Mouse (Mus musculus) T-cell, adult 2 months (primary cell): ENCODE results near the gene Morc4.
A peak's percentile ranks its signal among the peaks of the same experiment; 100 is the strongest.

ENCODE experiments used
- DNase-seq: peaks from one replicate; pipeline ENCODE4 v3.0.0; 2022; ENCODE audit warnings: low spot score

The Morc4 gene

DNA sequence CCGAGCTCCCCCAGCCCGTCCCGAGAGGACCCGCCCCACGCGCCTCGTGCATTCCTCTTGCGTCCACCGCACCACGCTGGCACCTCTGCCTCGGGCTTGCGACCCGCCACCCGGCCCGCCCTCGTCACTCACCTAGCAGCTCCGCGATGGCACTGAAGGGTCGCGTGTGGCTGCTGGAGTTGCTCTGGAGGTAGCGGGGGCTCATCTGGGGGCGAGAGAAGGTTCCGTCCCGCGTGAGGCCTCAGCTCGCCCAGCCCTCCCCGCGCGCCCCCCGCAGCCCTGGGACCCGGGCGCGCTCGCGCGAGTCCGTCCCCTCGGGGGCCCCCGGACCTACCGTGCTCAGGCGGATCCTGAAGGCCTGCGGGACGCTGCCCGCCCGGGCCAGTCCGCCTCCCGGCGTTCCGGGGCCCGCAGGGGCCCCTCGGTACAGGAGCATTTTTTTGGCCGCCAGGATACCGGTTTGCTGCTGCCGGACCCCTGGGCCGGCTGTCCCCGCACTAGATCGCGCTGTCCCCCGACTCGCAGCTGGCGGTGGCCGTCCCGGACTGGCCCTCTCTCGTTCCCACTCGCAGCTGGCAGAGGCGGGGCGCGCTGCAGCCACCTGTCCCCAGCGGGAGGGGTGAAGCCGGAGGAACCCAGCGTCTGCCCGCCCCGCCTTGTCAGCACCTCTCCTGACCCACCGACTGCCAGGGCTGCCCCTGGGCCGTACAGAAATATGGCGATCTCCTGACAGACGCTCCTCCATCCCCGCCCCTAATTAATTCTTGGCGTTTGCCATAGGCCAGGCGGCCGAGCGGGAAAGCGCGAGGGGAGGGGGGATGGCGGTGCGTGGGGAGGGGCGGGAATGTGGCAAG, at the start of gene Morc4:
Gene Morc4 (minus strand): TSS at position 740 of the 854 bp plus-strand sequence.
- DNase-seq = no peak

DNA sequence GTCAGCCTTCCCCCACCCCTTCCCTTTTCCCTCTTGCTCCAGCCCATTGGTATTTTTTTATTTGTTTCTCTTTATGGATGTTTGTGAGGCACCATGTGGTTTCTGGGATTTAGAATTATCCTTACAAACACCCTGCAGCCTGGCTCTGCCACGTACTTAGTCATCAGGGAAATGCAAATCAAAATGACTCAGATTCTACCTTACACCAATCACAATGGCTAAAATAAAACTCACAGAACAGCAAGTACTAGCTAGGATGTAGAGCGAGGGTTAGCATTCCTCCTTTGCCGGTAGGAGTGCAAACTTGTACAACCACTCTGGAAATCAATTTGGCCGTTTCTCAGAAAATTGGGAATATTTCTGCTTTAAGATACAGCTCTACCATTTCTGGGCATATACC, 49.1 kb upstream of the Morc4 start:
- DNase-seq = no peak

- no peak for DNase-seq
These were observed 19.9 kb upstream of the Morc4 start for GRCm38 (mm10) chrX:139891387-139891786.

GRCm38 (mm10) chrX:139883221-139883620, 11.7 kb upstream of the Morc4 start:
- no peak for DNase-seq

DNA sequence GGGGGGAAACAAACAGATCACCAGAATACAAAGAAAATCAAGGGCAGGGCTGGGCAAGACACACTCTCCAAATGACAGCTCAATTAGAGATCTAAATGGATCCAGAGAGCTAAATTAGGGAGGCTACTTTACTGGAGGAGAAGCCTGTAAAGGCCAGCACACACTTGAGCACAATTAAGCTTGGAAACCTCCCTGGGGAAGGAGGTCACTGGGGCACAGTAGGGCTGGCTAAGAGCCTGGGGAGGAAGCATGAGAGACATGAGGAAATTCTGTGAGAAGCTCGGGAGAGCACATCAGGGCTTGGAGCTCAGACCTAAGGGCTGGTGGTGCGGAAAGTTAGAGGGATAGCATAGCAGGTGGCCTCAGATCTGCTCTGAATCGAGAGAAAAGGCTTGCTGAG, 6.5 kb upstream of the Morc4 start:
- DNase-seq = no peak

GRCm38 (mm10) chrX:139877105-139877504, 5.6 kb upstream of the Morc4 start:
- no peak for DNase-seq

- DNase-seq = no peak
These were observed 1.2 kb downstream of the Morc4 start for GRCm38 (mm10) chrX:139870300-139870711.

DNA sequence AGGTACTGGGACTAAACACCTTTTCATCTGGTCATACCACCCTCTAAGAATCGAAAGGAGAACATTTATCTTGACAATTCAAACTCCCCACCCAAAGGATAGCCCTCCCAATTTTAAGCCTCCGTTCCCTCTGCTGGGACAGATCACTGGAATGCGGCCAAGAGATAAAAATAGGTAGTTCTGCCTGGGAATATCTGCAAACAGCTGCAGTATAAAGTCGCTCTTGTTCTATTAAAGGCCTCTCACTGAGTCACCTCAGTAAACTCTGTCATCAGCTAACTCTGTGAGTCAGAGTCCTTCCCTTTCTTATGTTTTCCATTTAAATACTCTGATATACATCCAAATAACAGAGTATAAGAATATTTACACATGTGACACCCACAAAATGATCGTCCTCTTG, 12.1 kb downstream of the Morc4 start:
- no peak for DNase-seq

DNA sequence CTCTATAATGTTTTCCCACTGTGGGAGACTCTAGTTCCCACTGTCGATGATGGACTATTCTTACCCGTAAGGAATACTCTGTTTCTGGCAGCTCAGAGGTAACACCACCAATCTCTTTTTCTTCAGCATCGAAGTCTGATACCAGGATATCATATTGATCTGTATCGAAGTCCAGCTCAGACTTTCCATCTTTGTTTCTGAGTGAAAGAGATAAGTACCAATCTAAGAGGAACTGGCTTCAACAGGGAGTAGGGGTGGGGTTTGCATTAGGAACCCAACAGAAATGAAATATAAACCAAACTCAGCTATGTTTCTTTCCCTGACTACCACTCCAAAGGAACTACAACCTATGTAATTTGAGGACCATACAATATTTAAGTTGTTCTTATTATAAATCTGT, 16.7 kb downstream of the Morc4 start:
- no peak for DNase-seq

DNA sequence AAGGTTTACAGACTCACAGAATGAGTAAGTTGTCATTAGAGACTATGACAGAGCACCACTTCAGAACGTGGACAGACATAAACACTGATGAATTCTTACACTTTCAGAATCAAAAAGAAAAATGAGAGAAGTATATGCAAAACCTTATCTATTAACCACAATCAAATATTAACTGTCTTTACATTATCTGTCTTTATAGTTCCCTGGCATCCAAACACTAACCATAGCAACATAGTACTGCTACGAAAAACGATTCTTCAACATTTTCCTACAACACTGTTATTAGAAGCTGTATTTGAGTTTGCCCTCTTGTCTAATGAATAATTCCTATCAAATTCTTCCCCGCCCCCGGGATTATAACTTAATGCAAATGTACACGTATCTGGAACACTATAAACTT, 30.4 kb downstream of the Morc4 start:
- DNase-seq = no peak

GRCm38 (mm10) chrX:139839057-139839456, 32.4 kb downstream of the Morc4 start:
- DNase-seq = no peak

- peak; percentile 21 for DNase-seq
These were observed 39.0 kb downstream of the Morc4 start for GRCm38 (mm10) chrX:139832464-139832863.

DNA sequence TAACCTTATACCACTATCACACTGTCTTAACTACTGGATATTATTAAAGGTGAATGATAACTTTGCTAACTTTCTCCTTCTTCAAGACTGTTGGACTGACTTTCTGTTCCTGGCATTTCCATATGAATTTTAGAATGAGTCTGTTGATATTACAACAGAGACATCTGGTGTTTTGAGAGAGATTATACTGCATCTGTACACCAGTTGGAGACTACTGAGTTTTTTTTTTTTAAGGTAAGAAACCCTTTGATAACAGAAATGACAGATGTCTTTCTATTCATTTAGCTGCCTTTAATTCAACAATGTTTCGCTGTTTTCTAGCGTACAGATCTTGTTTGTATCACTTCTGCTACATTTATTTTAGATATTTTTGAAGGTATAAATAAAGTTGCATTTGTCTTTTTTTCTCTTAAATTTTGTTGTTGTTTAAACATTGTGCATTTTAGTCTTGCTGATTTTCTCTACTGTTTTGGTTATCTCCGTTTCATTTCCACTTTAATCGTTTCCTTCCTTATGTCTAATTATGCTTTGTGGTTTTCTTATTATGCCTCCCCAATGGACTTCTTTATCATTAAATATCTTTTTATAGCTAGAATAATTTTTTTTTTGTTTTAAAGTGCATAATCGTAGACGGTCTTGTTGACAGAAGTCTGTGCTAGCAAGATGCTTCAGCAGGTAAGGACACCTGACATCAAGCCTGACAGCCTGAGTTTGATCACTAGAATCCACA, 42.9 kb downstream of the Morc4 start:
- DNase-seq = no peak

- DNase-seq = no peak
These were observed 44.6 kb downstream of the Morc4 start for GRCm38 (mm10) chrX:139826926-139827325.

GRCm38 (mm10) chrX:139825402-139825801, 46.1 kb downstream of the Morc4 start:
- no peak for DNase-seq

- no peak for DNase-seq
These were observed 56.3 kb downstream of the Morc4 start for GRCm38 (mm10) chrX:139815201-139815600.

DNA sequence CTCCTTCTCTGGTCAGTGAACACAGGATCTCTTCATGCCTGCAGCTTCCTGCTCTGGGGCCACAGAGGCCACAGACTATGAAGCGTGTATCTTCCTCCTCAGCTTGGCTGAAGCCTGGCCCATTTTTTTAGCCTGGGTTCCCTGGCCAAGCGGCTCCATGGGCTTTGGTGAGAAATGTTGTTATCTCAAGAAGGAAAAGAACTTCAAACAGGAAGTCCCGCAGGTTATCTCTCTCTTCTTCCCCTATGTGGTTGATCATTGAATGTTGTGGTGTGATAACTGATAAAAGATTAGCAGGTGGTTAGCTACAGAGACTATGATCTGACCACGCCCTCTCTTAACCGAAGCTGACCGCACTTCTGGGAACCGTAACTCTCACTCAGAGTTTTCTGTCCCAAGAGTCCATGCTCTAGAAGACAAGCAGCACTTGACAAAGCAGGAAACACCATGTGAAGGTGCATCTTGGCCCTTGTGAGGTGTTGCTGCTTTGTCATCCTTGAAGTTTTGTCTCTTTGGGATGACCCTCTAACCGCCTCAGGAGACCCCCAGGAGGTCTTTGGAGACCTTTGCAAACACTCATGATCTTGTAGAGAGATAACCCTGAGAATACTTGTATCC, 57.4 kb downstream of the Morc4 start:
- DNase-seq = no peak

DNA sequence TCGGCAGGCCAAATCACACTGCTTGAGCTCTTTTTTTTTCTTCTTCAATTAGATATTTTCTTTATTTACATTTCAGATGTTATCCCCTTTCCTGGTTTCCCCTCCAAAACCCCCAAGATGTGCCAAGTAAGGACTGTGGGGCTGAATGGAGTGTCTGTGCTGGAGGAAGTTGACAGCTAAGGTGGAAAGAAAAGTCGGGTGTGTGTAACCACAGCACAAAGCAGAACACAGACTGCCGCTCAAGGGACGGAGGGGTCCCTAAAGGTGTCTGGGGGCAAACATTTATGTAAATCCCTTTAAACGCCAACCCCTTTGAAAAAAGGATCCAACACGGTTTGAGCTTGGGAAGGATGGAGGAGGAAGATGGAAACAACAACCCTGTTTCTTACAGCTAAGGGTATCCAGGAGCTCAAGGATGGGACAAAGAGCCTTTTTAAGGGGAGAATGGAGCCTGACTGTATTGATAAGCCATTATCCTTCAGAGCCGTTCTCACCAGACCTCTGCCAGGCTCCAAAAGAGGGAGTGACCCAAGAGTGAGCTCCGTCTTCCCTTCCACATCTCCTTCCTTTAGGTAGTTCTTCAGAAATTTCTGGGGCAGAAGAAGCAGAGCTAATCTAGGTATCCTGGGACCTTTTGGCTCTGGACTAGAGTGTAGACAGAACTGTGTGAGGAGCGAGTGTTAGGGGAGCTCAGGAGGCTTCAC, 58.0 kb downstream of the Morc4 start:
- no peak for DNase-seq

GRCm38 (mm10) chrX:139812636-139813298, 58.7 kb downstream of the Morc4 start:
- DNase-seq = no peak

- no peak for DNase-seq
These were observed 63.0 kb downstream of the Morc4 start for GRCm38 (mm10) chrX:139808501-139808900.

GRCm38 (mm10) chrX:139808085-139808484, 63.4 kb downstream of the Morc4 start:
- no peak for DNase-seq

GRCm38 (mm10) chrX:139807391-139807790, 64.1 kb downstream of the Morc4 start:
- no peak for DNase-seq
